Mouse (Mus musculus) lung, adult 2 months (tissue): ENCODE data around the gene Xpot. TPM values are rescaled to one million over a fixed set of nuclear protein-coding genes. Genes with fewer than 3 reads are reported as not detected.

Experiments used
- DNase-seq: peaks from one replicate; pipeline ENCODE4 v3.0.0; 2022
- H3K4me1 ChIP-seq: fragments of 200-500 bp; 2 replicates; pipeline ENCODE4 v1.6.1; 2011; ENCODE audit warnings: low read length; ENCODE audit not compliant: control insufficient read depth, insufficient read depth
- H3K4me3 ChIP-seq: fragments of 200-500 bp; replicated peaks from 2 replicates; pipeline ENCODE3; 2011; ENCODE audit warnings: low read depth, mild to moderate bottlenecking, control low read depth, low read length; ENCODE audit errors: extremely low read depth
- CTCF ChIP-seq: fragments of 200-500 bp; IDR thresholded peaks from 2 replicates; pipeline ENCODE4 v1.5.1; 2011; ENCODE audit warnings: mild to moderate bottlenecking, low read length, control low read depth; ENCODE audit not compliant: insufficient read depth
- POLR2A ChIP-seq: fragments of 200-500 bp; IDR thresholded peaks from 2 replicates; pipeline ENCODE4 v1.6.1; 2011; ENCODE audit warnings: low read depth, mild to moderate bottlenecking, control low read depth, low read length, borderline replicate concordance; ENCODE audit errors: extremely low read depth
- WGBS: fragments of 180-500 bp; shearing (Covaris S2); methylation state at CpG from one replicate; pipeline ENCODE4 v1.1.7; 2018; 5-methylcytosine and 5-hydroxymethylcytosine counted together
- polyA plus RNA-seq: library from polyadenylated mRNA; depleted of rRNA; stranded (reverse); fragments of >200 nt; gene quantifications from 2 replicates; pipeline ENCODE4 v1.2.3, GENCODE M21; 2012

Xpot gene
- polyA plus RNA-seq, 1 experiment: 107 TPM

DNA sequence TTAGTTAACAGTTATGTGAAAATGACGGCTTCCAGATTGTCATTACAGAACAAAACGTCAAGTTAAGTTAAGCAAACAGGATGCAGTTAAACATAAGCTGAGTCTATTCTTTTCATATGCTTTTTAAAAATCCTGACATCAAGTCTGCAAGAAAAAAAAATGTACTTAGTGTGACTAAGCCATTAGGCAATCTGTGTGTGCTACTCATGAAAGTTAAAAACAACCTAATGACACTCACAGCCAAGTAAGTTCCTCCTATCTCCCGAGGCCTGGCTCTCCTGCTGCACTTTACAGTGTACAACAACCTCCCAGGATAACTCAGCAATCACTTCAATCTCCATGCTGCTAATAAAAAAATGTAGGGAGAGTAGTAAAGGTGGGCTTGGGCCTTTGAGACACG is 22.6 kb downstream of the Xpot start:
- Histone ChIP-seq H3K4me1 (no peaks in the 10 kb centered on the region), H3K4me3 (no peak overlapping the region)
- 60% methylated on average over 4 of the region's 4 CpGs for WGBS
- TF ChIP-seq CTCF (no peak), POLR2A (no peak)
- DNase-seq: no peak

DNA sequence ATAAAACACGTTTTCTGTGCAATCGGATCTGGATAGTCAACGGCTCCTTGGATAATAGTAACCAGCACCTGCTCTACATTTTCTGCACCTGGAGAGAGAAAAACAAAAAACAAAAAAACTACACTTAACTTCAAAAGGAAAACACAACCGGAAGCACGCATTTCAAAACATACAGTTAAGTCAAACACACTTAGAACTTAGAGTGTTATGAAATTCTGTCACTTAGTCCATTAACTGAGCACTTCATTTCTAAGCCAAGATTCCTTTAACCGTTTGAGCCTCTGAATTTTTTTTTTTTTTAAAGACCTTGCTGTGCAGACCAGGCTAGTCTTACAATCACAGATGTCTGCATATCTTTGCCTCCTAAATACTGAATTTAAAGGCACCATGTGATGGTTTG is 24.9 kb downstream of the Xpot start:
- TF ChIP-seq CTCF (no peak), POLR2A (no peak)
- no peak for DNase-seq
- Histone ChIP-seq H3K4me3 (no peak overlapping the region), H3K4me1 (no peaks in the 10 kb centered on the region)
- WGBS: 49% methylated on average over 6 of the region's 6 CpGs

DNA sequence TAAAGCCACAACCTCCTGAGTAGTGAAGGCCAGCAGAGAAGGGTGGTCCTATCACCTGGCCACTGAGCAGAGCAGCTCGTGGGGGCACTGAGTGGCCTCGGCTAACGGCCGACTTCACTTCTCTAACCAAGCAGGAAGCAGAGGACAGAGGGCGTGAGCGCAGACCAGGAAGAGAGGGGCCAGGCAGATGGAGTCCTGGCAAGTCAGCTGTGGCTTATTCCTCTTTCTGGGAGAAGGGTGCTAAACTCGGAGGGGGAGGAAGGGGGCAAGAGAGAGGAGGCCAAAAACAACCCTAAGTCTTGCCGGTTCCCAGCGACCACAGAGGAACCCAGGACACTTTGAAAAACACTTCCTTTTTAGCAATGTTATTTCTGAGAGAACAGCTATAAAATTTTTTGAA is 29.6 kb downstream of the Xpot start:
- 68% methylated on average over 9 of the region's 9 CpGs for WGBS
- Histone ChIP-seq H3K4me1 (no peaks in the 10 kb centered on the region), H3K4me3 (no peak overlapping the region)
- TF ChIP-seq POLR2A (no peak), CTCF (no peak)
- no peak for DNase-seq

DNA sequence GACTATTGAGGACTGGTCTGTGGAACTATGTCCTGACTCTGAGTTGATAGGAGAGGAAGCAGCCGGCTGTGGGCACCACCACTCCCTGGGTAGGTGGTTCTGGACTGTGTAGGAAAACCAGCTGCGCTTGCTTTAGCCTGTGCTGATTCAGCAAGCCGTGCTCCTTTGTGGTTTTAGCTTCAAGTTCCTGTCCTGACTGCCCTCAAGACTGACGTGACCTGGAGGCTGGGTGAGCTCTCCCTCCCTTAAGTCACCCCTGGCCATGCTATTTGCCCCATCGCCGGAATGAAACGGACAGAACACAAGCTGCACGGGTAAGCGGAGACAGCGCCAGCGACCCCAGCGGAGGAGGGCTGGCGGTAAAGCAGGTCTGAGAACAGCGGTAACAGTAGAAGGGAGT is 35.0 kb downstream of the Xpot start:
- no peak for DNase-seq
- 80% methylated on average over 14 of the region's 14 CpGs for WGBS

DNA sequence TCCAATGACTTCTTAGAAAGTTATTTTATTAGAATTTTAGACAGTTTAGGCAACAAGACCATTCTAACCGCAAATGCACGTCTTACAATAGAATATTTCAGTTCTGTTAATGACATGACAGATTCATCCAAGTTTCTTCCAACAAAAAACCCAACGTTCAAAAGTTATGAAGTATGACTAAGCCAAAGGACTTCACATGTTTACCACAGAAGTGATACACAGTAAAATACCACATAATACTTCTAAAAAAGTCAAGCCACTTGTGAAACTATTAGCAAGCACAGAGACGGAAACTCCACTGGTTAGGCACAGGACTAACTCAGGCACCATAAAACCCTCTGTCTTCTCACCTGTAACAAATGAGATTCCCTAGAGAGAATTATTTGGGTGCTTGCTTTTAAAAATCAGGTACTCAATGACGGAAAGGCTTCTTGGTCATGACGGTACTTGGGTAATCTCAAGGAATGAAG is 38.7 kb downstream of the Xpot start:
- no peak for TF ChIP-seq CTCF
- TF ChIP-seq POLR2A: no peak
- peaks cover 5% of the 10 kb centered on the region; the same call in 1 of the 2 replicates for H3K4me1 ChIP-seq
- peak overlapping the region; percentile 91 for H3K4me3 ChIP-seq
- 36% methylated on average over 6 of the region's 6 CpGs for WGBS
- DNase-seq: no peak

More for the DNA sequence above, 35.0 kb downstream of the Xpot start:
- H3K4me3 ChIP-seq: no peak overlapping the region
- no peaks in the 10 kb centered on the region for H3K4me1 ChIP-seq
- TF ChIP-seq POLR2A (no peak), CTCF (no peak)

GRCm38 (mm10) chr10:121586675-121587370 is 39.3 kb downstream of the Xpot start, which contains the start of gene Tbk1:
Gene Tbk1, minus strand, starts transcription at chr10:121586787.
- Histone ChIP-seq H3K4me3 (peak within 1 kb of the TSS; percentile 91), H3K4me1 (peaks cover 5% of the 10 kb centered on the region; the same call in 1 of the 2 replicates)
- under 1% methylated on average over 58 of the region's 58 CpGs for whole genome bisulfite sequencing
- peak; percentile 87 for DNase-seq
- TF ChIP-seq CTCF (no peak), POLR2A (0 out of 2 replicates have a peak, but pooled peaks have one; percentile 62)

DNA sequence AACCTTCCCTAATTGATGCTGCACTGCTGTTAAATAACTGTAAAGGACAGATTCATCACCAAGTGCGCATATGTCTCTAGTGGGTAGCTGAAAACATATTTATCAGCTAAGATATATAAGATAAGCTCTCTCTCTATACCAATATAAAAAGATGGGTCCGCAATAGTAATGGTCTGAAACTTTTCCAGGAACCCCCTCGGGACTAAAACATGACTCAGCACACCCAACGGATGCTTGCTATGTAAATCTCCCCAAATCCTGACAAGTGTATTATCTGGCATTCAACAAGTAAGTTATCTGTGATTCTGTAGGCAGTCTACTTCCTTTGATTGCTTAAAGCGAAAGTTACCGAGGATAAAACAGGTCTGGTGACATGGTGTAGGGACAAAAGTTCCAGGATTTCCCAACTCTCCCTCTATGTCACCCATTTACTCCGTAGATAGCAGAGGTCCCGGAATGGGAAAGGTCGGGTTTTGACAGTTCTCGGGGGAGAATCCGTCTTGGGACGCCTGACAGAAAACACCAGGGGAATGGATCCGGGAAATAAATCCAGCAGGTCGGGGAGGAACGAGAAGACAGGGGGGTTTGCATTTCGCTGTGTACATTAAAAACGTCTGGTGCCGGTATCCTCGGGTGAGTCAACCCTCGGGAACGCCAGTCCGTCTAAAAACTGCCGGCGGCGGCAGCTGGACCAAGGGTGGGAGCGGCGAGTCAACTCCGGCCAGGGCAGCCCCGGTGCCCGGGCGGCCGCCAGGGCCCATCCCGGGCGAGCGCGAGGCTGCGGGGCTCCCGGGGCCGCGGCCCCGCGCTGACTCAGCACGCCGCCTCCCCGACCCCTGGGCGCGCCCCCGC is 40.1 kb downstream of the Xpot start:
- peaks cover 5% of the 10 kb centered on the region; the same call in 1 of the 2 replicates for H3K4me1 ChIP-seq
- TF ChIP-seq CTCF (no peak), POLR2A (no peak)
- peak; percentile 43 for DNase-seq
- 1% methylated on average over 40 of the region's 48 CpGs for WGBS
- peak overlapping the region; percentile 91 for H3K4me3 ChIP-seq

GRCm38 (mm10) chr10:121585056-121585790 is 40.9 kb downstream of the Xpot start:
- DNase-seq: no peak
- Histone ChIP-seq H3K4me1 (peaks cover 5% of the 10 kb centered on the region; the same call in 1 of the 2 replicates), H3K4me3 (peak overlapping the region; percentile 7)
- WGBS: 54% methylated on average over 20 of the region's 20 CpGs
- TF ChIP-seq CTCF: no peak
- TF ChIP-seq POLR2A: no peak

DNA sequence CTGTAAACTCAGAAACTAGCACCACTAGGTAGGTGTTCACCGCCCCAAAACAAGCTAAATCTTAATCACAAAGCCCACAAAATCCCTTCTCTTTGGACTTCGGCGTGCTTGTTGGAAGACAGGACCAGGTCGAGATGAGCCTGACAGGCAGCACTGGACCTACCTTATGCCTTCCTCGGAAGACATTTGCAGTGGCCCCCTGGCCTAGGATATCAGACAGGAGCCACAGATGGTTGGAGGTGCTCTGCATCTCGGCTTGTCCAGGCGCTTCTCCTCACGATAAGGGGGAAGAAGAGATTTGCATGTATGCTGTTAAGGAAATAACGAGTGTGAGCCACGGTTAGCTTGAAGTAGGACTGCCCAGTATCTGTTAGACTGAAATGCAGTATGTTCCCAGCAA is 42.1 kb downstream of the Xpot start:
- DNase-seq: no peak
- no peak overlapping the region for H3K4me3 ChIP-seq
- 93% methylated on average over 10 of the region's 10 CpGs for WGBS
- peaks cover 5% of the 10 kb centered on the region; the same call in 1 of the 2 replicates for H3K4me1 ChIP-seq
- no peak for TF ChIP-seq POLR2A
- TF ChIP-seq CTCF: no peak
